Mouse (Mus musculus) lung, postnatal 4 days (tissue): ENCODE results near the gene Glrx5.

Source experiments
- DNase-seq, 2 experiments: peaks; one replicate each; pipeline ENCODE4 v3.0.0; 2021

The Glrx5 gene

DNA sequence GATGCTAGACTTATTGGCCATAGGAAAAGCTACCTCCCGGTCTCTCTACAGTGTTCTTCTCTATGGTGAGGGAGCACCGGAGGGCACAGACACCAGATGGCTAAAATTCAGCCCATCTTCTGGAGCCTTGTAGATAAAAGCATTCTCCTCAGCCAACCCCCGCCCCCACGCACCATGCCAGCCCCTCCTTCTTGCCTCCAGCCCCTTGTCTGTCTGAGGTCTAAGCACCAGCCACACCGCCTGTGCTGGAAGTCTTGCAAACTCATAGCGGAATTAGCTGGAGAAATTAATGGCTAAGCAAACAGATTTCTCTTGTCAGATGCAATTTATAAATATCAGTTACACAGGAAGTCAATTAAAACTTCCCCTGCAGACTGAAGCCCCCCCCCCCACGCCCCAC, 43.0 kb downstream of the Glrx5 start:
- DNase-seq: no peak

DNA sequence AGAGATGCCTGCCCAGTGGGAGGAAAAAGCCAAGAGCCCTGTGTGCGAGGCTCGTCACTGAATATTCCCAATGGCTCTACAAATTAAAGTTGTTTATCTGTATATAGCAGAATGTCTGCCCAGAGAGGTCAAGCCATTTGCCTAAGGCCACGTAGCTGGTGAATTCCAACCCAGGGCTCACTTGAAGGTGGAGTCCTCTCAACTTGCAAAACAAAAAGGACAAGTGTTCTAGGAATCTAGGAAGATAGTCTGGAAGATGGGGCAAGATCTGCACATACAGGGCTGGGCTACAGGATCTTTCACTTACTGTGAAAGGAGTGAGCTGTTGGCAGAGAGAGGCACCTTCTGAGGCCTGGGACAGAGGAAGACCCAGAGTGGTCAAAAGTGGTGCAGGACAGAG, 44.0 kb downstream of the Glrx5 start:
- DNase-seq: no peak

DNA sequence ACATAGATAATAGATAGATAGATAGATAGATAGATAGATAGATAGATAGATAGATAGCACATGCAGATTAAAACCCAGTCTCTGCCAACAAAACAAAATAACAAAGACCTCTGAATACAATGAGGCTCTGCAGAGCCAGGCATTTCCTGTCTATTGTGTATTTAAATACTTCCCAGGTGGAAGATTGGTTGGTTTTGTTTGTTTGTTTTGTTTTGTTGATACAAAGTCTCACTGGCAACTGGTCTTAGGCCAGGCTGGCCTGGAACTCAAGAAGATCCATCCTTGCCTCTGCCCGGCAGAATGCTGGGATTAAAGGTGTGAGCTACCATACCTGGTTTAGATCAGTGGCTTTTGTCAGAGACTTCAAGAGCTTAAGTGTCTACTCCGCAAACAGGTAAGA, 44.7 kb downstream of the Glrx5 start:
- no peak for DNase-seq

DNA sequence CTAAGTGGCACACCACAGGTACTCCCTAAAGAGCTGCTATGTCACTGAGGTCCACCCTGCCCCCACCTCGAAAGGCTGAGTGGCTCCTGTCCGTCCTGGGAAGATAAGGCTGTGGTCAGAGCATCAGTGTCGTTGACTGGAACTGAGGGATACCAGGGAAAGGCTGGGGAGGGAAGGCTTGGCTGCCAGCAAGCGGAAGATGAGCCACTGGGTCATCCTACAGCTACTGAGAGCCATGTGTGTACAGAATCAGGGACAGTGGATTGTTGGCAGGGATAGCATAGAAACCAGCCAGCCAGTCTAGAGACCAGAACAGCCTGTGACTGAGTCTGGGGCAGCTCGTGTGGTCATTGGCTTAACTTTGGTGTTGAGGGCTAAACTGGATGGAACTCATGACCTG, 51.7 kb downstream of the Glrx5 start:
- no peak for DNase-seq

DNA sequence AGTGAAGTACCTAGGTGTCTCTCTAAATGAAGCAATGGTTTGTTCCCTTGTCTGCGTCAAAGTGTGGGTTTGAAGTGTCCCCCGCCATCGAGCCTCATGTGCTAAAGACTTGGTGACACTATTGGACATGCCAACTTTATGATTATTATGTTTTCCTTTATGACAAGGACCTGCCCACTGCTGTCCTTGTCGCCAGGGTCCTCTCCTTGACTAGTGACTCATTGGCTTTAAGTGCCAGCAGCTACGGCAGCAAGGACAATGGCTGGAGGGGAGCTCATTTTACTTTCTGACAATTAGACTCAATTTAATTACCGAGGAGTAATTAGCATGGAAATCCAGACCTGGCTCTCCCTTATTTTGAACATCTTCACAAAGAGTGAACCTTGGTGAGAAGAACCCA, 52.3 kb downstream of the Glrx5 start:
- DNase-seq: no peak

DNA sequence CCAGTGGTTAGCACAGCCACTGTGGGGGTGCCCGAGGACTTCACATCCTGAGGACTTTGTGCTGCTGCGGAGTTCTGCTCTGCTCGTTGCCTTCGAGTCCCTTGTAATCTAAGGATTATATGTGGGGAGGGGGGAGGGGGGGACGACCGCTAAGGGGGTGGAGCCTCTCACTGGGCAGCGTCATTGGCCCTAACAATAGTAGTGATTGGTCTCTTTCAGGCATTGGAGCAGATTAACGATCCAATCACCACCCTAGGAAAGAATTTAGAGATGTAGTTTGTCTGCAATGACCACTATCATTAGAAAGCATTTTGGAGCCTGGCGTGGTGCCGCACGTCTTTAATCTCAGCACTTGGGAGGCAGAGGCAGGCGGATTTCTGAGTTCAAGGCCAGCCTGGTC, 52.8 kb downstream of the Glrx5 start:
- DNase-seq: no peak

DNA sequence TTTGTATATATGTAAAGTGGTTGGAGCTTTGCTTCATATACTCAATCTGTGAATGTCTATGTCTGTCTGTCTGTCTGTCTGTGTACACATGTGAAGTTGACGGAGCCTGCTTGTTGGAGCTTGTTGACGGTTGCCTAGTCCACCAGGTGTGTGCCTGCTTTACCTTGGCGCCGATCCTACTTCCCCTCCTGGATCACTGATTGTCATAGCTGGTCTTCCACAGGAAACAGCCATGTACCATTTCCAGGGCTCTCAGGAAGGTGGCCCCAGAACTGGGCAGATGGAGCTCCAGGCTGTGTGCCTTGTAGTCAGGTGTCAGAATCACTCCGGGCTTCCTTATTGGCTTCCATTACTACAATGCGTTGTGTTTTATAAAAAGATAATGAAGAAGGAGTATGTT, 54.3 kb downstream of the Glrx5 start:
- no peak for DNase-seq

DNA sequence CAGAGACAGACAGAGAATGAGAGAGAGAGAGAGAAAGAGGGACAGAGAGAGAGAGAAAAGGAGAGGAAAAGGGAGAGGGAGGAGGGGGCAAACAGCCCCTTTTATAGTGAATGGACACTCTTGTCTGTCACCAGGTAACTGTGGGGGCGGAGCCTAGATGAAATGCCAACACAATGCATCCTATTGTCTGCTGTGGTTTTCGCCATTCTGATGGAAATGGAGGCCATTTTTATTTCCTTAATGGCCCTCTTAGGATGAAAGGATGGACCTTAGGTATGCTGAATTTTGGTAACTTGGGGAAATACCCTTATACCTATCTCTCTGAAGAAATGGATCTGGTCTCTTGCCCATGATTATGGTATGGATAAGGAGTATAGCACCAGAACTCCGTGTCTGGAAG, 54.9 kb downstream of the Glrx5 start:
- DNase-seq: no peak

DNA sequence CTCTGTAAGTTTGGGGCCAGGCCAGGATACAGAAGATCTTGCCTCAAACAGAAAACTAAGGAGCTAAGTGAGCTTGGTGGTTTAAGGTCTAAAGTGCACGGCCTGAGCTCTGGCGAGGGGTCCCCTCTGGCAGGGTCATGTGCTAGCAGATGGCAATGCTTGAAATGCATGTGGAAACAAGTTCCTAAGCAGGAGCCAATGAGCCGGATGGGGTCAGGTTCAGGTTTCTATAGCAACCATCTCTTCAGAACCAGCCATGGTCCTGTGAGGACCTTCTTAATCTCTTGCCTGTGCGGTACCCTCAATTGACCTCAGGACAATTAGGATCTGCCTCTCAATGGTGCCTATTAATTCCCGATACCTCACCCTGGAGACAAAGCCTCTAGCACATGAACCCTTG, 56.7 kb downstream of the Glrx5 start:
- DNase-seq: no peak

DNA sequence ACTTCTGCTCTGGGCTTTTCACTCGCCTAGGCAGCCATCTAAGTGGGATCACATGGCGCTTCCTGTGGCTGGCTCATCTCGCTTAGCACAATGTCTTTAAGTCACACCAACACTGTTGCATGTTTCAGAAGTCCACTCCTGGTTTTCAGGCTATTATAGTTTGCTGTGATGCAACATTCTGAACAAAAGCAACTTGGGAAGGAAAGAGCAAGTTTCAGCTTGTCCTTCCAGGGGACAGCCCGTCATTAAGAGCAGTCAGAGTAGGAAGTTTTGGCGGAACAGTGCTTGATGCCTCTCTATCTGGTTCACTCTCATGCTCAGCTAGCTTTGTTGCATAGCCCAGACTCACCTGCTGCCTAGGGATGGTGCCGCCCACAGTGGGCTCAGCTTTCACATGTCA, 59.1 kb downstream of the Glrx5 start:
- no peak for DNase-seq
